Mouse (Mus musculus): Measurements from ENCODE around the gene Hist3h2ba. TPM values are rescaled to one million over a fixed set of nuclear protein-coding genes. Genes with fewer than 3 reads are reported as not detected.
A peak's percentile ranks its signal among the peaks of the same experiment; 100 is the strongest.

The Hist3h2ba gene
- total RNA-seq (2021) = 100 to 1,000 TPM; 172 to 180 TPM

- intact Hi-C loops (cut with DNase I) = no loop called here
- peak; percentile 67 to 89 for DNase-seq (ENCODE audit: extremely low spot score in 1 of 2, low spot score in 2 of 2)
These were observed at the start of gene Hist3h2ba for GRCm38 (mm10) chr11:58948542-58949479. Gene Hist3h2ba, plus strand, starts transcription at chr11:58948920.

- no peak for DNase-seq (ENCODE audit: extremely low spot score in 1 of 2, low spot score in 2 of 2)
- intact Hi-C loops (cut with DNase I) = no loop called here
These were observed 47.6 kb upstream of the Hist3h2ba start for GRCm38 (mm10) chr11:58901080-58901479.

- intact Hi-C loops (cut with DNase I) = no loop called here
- DNase-seq (ENCODE audit: extremely low spot score in 1 of 2, low spot score in 2 of 2) = peak; percentile 94 to 96
These were observed 45.0 kb upstream of the Hist3h2ba start, which contains the start of gene Zfp39 for GRCm38 (mm10) chr11:58903511-58904409. Gene Zfp39, minus strand, starts transcription at chr11:58904225.

GRCm38 (mm10) chr11:58904410-58904718 lies 44.4 kb upstream of the Hist3h2ba start:
- intact Hi-C loops (cut with DNase I) = no loop called here
- DNase-seq (ENCODE audit: extremely low spot score in 1 of 2, low spot score in 2 of 2) = no peak

- intact Hi-C loops (cut with DNase I) = no loop called here
- DNase-seq (ENCODE audit: extremely low spot score in 1 of 2, low spot score in 2 of 2) = no peak
These were observed 43.9 kb upstream of the Hist3h2ba start for GRCm38 (mm10) chr11:58904838-58905237.

GRCm38 (mm10) chr11:58913776-58914175 lies 34.9 kb upstream of the Hist3h2ba start:
- no peak for DNase-seq (ENCODE audit: extremely low spot score in 1 of 2, low spot score in 2 of 2)
- intact Hi-C loops (cut with DNase I) = no loop called here

- no peak for DNase-seq (ENCODE audit: extremely low spot score in 1 of 2, low spot score in 2 of 2)
- intact Hi-C loops (cut with DNase I) = no loop called here
These were observed 34.2 kb upstream of the Hist3h2ba start for GRCm38 (mm10) chr11:58914461-58915028.

- peak in 1 of 2 experiments; percentile 53 for DNase-seq (ENCODE audit: extremely low spot score in 1 of 2, low spot score in 2 of 2)
- intact Hi-C loops (cut with DNase I) = no loop called here
These were observed 31.6 kb upstream of the Hist3h2ba start for GRCm38 (mm10) chr11:58916879-58917744.

GRCm38 (mm10) chr11:58917745-58918366 lies 30.9 kb upstream of the Hist3h2ba start, which contains the start of gene Btnl10:
Gene Btnl10, plus strand, starts transcription at chr11:58917908.
- intact Hi-C loops (cut with DNase I) = no loop called here
- no peak for DNase-seq (ENCODE audit: extremely low spot score in 1 of 2, low spot score in 2 of 2)

GRCm38 (mm10) chr11:58918759-58919158 lies 30.0 kb upstream of the Hist3h2ba start:
- intact Hi-C loops (cut with DNase I) = no loop called here
- DNase-seq (ENCODE audit: extremely low spot score in 1 of 2, low spot score in 2 of 2) = no peak

- intact Hi-C loops (cut with DNase I) = no loop called here
- no peak for DNase-seq (ENCODE audit: extremely low spot score in 1 of 2, low spot score in 2 of 2)
These were observed 26.3 kb upstream of the Hist3h2ba start for GRCm38 (mm10) chr11:58922420-58922819.

GRCm38 (mm10) chr11:58926651-58927050 lies 22.1 kb upstream of the Hist3h2ba start:
- intact Hi-C loops (cut with DNase I) = no loop called here
- DNase-seq (ENCODE audit: extremely low spot score in 1 of 2, low spot score in 2 of 2) = no peak

GRCm38 (mm10) chr11:58927053-58927452 lies 21.7 kb upstream of the Hist3h2ba start:
- intact Hi-C loops (cut with DNase I) = no loop called here
- DNase-seq (ENCODE audit: extremely low spot score in 1 of 2, low spot score in 2 of 2) = no peak

- intact Hi-C loops (cut with DNase I) = no loop called here
- DNase-seq (ENCODE audit: extremely low spot score in 1 of 2, low spot score in 2 of 2) = peak in 1 of 2 experiments; percentile 57
These were observed 20.7 kb upstream of the Hist3h2ba start for GRCm38 (mm10) chr11:58927790-58928651.

GRCm38 (mm10) chr11:58929055-58929454 lies 19.7 kb upstream of the Hist3h2ba start:
- intact Hi-C loops (cut with DNase I) = no loop called here
- no peak for DNase-seq (ENCODE audit: extremely low spot score in 1 of 2, low spot score in 2 of 2)

- DNase-seq (ENCODE audit: extremely low spot score in 1 of 2, low spot score in 2 of 2) = no peak
- intact Hi-C loops (cut with DNase I) = loop anchor here (10.0 kb wide), 1 partner anchor 365 kb away; the partner anchor contains the start of gene Wnt3a
These were observed 19.1 kb upstream of the Hist3h2ba start for GRCm38 (mm10) chr11:58929641-58930040.

- intact Hi-C loops (cut with DNase I) = loop anchor here (10.0 kb wide), 1 partner anchor 365 kb away; the partner anchor contains the start of gene Wnt3a
- DNase-seq (ENCODE audit: extremely low spot score in 1 of 2, low spot score in 2 of 2) = no peak
These were observed 18.5 kb upstream of the Hist3h2ba start for GRCm38 (mm10) chr11:58930254-58930653.

Data from left cerebral cortex, postnatal 10 days (tissue).